Mouse (Mus musculus): Measurements from ENCODE around the gene Dpm2.

GRCm38 (mm10) chr2:32528326-32528725 is 42.3 kb upstream of the Dpm2 start:
- TF ChIP-seq CTCF (IDR thresholded peaks at IDR 0.05) (no peak), EP300 (IDR thresholded peaks at IDR 0.05) (no peak)

Measured in lung, postnatal 0 days (tissue).